Mouse (Mus musculus) gastrocnemius, adult 18-20 months (tissue): ENCODE measurements around the gene Zfp609. TPM values are rescaled to one million over a fixed set of nuclear protein-coding genes. Genes with fewer than 3 reads are reported as not detected.
"Not testable (repeated sequence)": the region's sequence is repeated elsewhere in the genome, so short reads cannot be mapped to it uniquely, and the experiment has no call there.

Source experiments
- DNase-seq: peaks from one replicate; pipeline ENCODE4 v3.0.0; 2021; ENCODE audit warnings: low spot score
- total RNA-seq, 2 experiments: library from RNA; stranded (reverse); gene quantifications; 2 replicates each; pipeline ENCODE4 v1.2.3; 2021

Gene Zfp609
- total RNA-seq, 2 experiments from 2014 or later: 15.7 to 16.2 TPM

- peak; percentile 42 for DNase-seq
Observed at GRCm38 (mm10) chr9:65724471-65725290, 102.7 kb downstream of the Zfp609 start.

GRCm38 (mm10) chr9:65721161-65721566 lies 106.2 kb downstream of the Zfp609 start:
- DNase-seq: peak; percentile 59

GRCm38 (mm10) chr9:65718195-65718594 lies 109.2 kb downstream of the Zfp609 start:
- no peak for DNase-seq

GRCm38 (mm10) chr9:65703926-65704595 lies 123.3 kb downstream of the Zfp609 start:
- no peak for DNase-seq

- DNase-seq: no peak
Observed at GRCm38 (mm10) chr9:65703241-65703640, 124.1 kb downstream of the Zfp609 start.

GRCm38 (mm10) chr9:65702286-65702685 lies 125.1 kb downstream of the Zfp609 start:
- peak; percentile 42 for DNase-seq

GRCm38 (mm10) chr9:65700504-65700903 lies 126.9 kb downstream of the Zfp609 start:
- no peak for DNase-seq

GRCm38 (mm10) chr9:65697992-65698391 lies 129.4 kb downstream of the Zfp609 start:
- no peak for DNase-seq

- DNase-seq: no peak
Observed at GRCm38 (mm10) chr9:65697356-65697755, 130.0 kb downstream of the Zfp609 start.

GRCm38 (mm10) chr9:65696337-65696736 lies 131.0 kb downstream of the Zfp609 start:
- no peak for DNase-seq

- DNase-seq: peak; percentile 65
Observed at GRCm38 (mm10) chr9:65695646-65696045, 131.7 kb downstream of the Zfp609 start.

- DNase-seq: no peak
Observed at GRCm38 (mm10) chr9:65692959-65693603, 134.3 kb downstream of the Zfp609 start.

- DNase-seq: no peak
Observed at GRCm38 (mm10) chr9:65692466-65692865, 134.9 kb downstream of the Zfp609 start.

- DNase-seq: not testable (repeated sequence)
Observed at GRCm38 (mm10) chr9:65689869-65690268, 137.5 kb downstream of the Zfp609 start.

- DNase-seq: no peak
Observed at GRCm38 (mm10) chr9:65684704-65685103, 142.7 kb downstream of the Zfp609 start.

- peak; percentile 36 for DNase-seq
Observed at GRCm38 (mm10) chr9:65682994-65683393, 144.4 kb downstream of the Zfp609 start.

GRCm38 (mm10) chr9:65682183-65682582 lies 145.2 kb downstream of the Zfp609 start:
- DNase-seq: no peak

GRCm38 (mm10) chr9:65681634-65681940 lies 145.8 kb downstream of the Zfp609 start:
- DNase-seq: no peak

GRCm38 (mm10) chr9:65680938-65681633 lies 146.3 kb downstream of the Zfp609 start:
- DNase-seq: no peak

GRCm38 (mm10) chr9:65679181-65679761 lies 148.1 kb downstream of the Zfp609 start:
- peak; percentile 74 for DNase-seq

- DNase-seq: no peak
Observed at GRCm38 (mm10) chr9:65677119-65677462, 150.3 kb downstream of the Zfp609 start.
